Mouse (Mus musculus): Measurements from ENCODE around the gene Irx4. TPM values are rescaled to one million over a fixed set of nuclear protein-coding genes. Genes with fewer than 3 reads are reported as not detected.

Gene Irx4
- total and polyA plus RNA-seq, 3 experiments, result not detected

DNA sequence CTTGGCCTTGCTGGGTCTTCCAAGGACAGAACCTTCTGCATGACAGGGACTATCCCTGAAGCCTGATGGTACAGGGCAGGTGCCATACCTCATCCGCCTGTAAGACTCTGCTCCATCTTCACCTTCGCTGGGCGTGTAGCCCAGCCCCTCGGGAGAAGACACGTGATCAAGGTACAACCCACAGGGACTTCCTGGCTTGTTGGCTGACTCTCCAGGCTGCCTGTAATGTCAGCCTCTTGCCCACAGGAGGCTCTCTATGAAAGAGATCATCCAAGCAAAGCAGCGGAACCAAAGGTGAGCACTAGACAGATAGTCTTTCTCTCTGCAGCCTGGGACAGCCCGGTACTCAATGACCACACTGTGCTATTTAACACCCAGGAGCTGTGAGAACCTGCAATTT is 9.1 kb upstream of the Irx4 start:
- Histone ChIP-seq H3K4me1 (ENCODE audit: insufficient read depth, low read depth, low read length) (no peaks in the 10 kb centered on the region), H3K4me3 (ENCODE audit: low read depth, low read length) (no peak overlapping the region), H3K36me3 (replicated peaks) (no peaks in the 10 kb centered on the region), H3K9me3 (replicated peaks) (peaks cover 49% of the 10 kb centered on the region), H3K27me3 (ENCODE audit: insufficient read depth, low read length) (no peaks in the 10 kb centered on the region)
- no peak for ATAC-seq (ENCODE audit: extremely low read depth, insufficient number of reproducible peaks, low FRiP score, poor library complexity, severe bottlenecking)
- TF ChIP-seq GATA2 (IDR thresholded peaks at IDR 0.05; ENCODE audit: borderline replicate concordance, low read depth, low read length) (no peak), TAL1 (conservative IDR thresholded peaks at IDR 0.05; ENCODE audit: low read depth, low read length) (no peak), GATA1 (IDR thresholded peaks at IDR 0.05; ENCODE audit: borderline replicate concordance, low read length) (no peak), CTCF (IDR thresholded peaks at IDR 0.05; ENCODE audit: low read depth, low read length) (no peak), POLR2AphosphoS5 (IDR thresholded peaks at IDR 0.05; ENCODE audit: insufficient replicate concordance, low read depth, low read length) (no peak)
- no peak for DNase-seq (ENCODE audit: low spot score)

DNA sequence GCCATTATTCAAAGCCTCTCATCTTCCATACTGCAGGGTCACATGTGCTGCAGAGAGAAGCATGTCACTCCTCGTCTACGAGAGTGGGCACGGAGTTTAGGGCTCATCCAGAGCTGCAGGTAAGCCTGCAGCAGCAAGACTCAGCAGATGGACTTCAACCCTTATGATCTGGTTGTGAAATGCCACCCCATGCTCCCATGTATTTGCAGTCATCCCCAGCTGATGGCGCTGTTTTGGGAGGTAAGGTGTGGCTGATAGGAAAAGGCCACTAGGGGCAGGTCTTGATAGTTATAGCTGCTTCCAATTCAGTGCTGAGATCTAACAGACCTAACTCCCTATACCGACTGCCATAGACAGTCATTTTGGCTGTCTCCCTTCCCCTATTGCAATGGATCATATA is 8.3 kb upstream of the Irx4 start:
- Histone ChIP-seq H3K4me3 (ENCODE audit: low read depth, low read length) (no peak overlapping the region), H3K36me3 (replicated peaks) (no peaks in the 10 kb centered on the region)
- TF ChIP-seq POLR2AphosphoS5 (IDR thresholded peaks at IDR 0.05; ENCODE audit: insufficient replicate concordance, low read depth, low read length) (no peak), GATA1 (IDR thresholded peaks at IDR 0.05; ENCODE audit: borderline replicate concordance, low read length) (no peak), GATA2 (IDR thresholded peaks at IDR 0.05; ENCODE audit: borderline replicate concordance, low read depth, low read length) (no peak), CTCF (IDR thresholded peaks at IDR 0.05; ENCODE audit: low read depth, low read length) (no peak), TAL1 (conservative IDR thresholded peaks at IDR 0.05; ENCODE audit: low read depth, low read length) (no peak)

DNA sequence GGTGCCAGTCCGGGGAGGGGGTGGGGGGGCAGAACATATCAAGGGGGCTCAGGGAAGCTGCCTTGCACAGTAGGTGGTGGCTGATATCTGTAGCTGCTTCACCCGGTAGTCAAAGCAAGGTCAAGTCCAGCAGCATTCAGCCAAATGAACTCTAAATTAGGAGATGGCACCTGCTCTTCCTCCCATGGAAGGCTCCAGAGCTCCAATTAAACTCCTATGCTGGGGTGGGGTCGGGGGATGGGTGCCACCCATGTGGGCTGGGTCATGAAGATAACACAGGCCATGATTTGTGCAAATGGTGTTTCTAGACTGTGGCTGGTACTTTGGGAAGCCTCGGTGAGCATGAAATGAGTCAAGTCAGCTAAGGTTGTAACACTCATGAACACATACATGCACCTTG is 1.9 kb upstream of the Irx4 start:
- Histone ChIP-seq H3K36me3 (replicated peaks) (no peaks in the 10 kb centered on the region), H3K4me3 (ENCODE audit: low read depth, low read length) (no peak overlapping the region), H3K27me3 (ENCODE audit: insufficient read depth, low read length) (no peaks in the 10 kb centered on the region), H3K9me3 (replicated peaks) (peaks cover 74% of the 10 kb centered on the region), H3K4me1 (ENCODE audit: insufficient read depth, low read depth, low read length) (no peaks in the 10 kb centered on the region)
- TF ChIP-seq GATA2 (IDR thresholded peaks at IDR 0.05; ENCODE audit: borderline replicate concordance, low read depth, low read length), result no peak
- no peak for TF ChIP-seq TAL1 (conservative IDR thresholded peaks at IDR 0.05; ENCODE audit: low read depth, low read length)
- TF ChIP-seq POLR2AphosphoS5 (IDR thresholded peaks at IDR 0.05; ENCODE audit: insufficient replicate concordance, low read depth, low read length), result no peak
- no peak for TF ChIP-seq CTCF (IDR thresholded peaks at IDR 0.05; ENCODE audit: low read depth, low read length)
- TF ChIP-seq GATA1 (IDR thresholded peaks at IDR 0.05; ENCODE audit: borderline replicate concordance, low read length), result no peak
- ATAC-seq (ENCODE audit: extremely low read depth, insufficient number of reproducible peaks, low FRiP score, poor library complexity, severe bottlenecking) (no peak), DNase-seq (ENCODE audit: low spot score) (no peak)

More for the DNA sequence above, 8.3 kb upstream of the Irx4 start:
- Histone ChIP-seq H3K9me3 (replicated peaks) (peaks cover 53% of the 10 kb centered on the region), H3K27me3 (ENCODE audit: insufficient read depth, low read length) (no peaks in the 10 kb centered on the region), H3K4me1 (ENCODE audit: insufficient read depth, low read depth, low read length) (no peaks in the 10 kb centered on the region)
- DNase-seq (ENCODE audit: low spot score) (no peak), ATAC-seq (ENCODE audit: extremely low read depth, insufficient number of reproducible peaks, low FRiP score, poor library complexity, severe bottlenecking) (no peak)

DNA sequence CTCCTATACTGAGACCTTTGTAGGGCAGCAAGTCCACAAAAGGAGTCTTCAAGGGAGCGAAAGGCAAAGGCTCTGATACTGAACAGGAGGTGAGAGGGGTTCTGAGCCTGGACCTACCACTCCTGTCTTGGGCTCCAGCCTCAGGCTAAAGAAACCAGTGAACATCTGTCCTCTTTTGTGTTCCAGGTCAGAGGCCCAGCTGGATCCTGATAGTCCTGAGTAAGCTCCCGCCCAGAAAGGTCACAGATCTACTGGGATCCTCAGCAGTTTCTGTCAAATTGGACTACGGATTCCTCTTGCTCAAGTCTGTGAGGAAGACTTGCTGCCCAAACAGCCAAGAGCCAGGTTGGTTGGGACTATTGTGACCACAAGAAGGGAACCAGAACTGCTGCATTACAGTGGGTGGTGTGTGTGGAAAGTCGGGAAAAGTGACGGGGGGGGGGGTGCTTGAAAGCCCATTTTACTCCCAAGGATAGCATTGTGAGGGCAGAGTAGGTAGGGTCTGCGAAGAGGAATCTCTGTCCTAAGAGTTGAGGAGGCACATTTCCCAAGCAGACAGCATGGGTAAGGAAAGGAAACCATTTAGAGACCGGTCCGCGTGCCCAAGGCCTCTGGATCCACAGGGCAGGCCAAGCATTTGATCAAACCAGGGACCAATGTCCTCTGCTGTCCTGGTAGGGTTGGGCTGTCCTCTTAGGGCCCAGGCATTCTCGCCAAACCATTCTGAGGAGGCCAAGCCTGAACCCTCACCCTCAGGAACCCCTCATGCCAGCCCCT is 514 bp upstream of the Irx4 start:
- Histone ChIP-seq H3K9me3 (replicated peaks) (peaks cover 82% of the 10 kb centered on the region), H3K27me3 (ENCODE audit: insufficient read depth, low read length) (no peaks in the 10 kb centered on the region), H3K4me3 (ENCODE audit: low read depth, low read length) (no peak overlapping the region; the same call in 1 of the 2 replicates), H3K36me3 (replicated peaks) (no peaks in the 10 kb centered on the region), H3K4me1 (ENCODE audit: insufficient read depth, low read depth, low read length) (no peaks in the 10 kb centered on the region)
- no peak for ATAC-seq (ENCODE audit: extremely low read depth, insufficient number of reproducible peaks, low FRiP score, poor library complexity, severe bottlenecking)
- TF ChIP-seq CTCF (IDR thresholded peaks at IDR 0.05; ENCODE audit: low read depth, low read length) (no peak), POLR2AphosphoS5 (IDR thresholded peaks at IDR 0.05; ENCODE audit: insufficient replicate concordance, low read depth, low read length) (no peak), GATA2 (IDR thresholded peaks at IDR 0.05; ENCODE audit: borderline replicate concordance, low read depth, low read length) (no peak), TAL1 (conservative IDR thresholded peaks at IDR 0.05; ENCODE audit: low read depth, low read length) (no peak), GATA1 (IDR thresholded peaks at IDR 0.05; ENCODE audit: borderline replicate concordance, low read length) (no peak)
- DNase-seq (ENCODE audit: low spot score), result no peak

DNA sequence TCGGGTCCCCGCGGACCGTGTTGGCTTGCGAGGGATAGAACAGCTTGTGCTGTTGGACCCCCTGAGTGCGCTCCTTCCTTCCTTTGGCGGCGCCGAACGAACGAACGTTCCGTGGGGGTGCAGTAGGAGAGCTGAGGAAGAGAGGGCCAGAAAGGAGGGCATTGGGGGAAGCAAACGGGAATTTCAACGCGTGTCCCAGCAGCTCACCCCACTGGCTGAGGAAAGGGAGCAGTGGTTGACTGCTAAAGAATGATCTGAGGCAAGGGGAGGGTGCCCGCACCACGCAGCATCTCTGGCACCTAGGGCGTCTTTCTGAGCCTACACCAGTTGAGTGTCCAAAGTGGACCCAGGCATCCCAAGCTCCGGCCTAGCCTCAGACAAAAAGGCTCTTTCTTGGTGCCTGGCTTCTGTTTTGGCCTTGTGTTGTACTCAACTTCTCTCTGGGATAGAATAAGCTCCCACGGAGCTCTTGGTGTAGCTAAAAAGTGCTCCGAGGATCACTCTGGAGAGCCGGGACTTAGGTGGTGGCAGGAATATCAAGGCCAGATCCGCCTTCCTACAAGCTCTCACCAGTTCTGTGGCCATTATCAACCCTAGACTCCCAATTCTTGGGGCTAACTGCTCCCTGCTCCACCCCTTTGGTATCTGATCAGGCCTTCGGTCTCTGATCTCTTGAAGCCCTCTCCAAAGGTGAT is 904 bp downstream of the Irx4 start:
- DNase-seq (ENCODE audit: low spot score) (no peak), ATAC-seq (ENCODE audit: extremely low read depth, insufficient number of reproducible peaks, low FRiP score, poor library complexity, severe bottlenecking) (no peak)
- H3K27me3 ChIP-seq (ENCODE audit: insufficient read depth, low read length), result no peaks in the 10 kb centered on the region

DNA sequence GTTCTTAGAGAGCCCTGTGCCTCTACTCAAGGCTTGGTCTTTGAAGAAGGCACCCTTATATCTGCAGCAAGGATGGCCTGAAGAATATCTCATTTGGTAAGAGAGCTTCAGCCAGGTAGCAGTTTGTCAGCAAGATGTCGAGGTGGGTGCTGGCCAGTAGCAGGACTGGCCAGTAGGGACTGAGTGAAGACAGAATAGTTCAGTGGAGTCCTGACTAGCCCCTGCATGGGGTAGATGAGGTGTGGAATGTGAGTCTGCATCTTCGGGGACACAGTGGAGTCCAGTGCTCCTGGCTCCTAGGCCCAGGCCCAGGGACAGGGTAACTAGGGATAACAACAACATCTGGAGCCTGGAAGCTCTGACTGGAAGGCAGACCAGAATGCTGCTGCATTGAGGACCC is 1.6 kb downstream of the Irx4 start:
- Histone ChIP-seq H3K9me3 (replicated peaks) (peaks cover 87% of the 10 kb centered on the region), H3K4me1 (ENCODE audit: insufficient read depth, low read depth, low read length) (no peaks in the 10 kb centered on the region), H3K27me3 (ENCODE audit: insufficient read depth, low read length) (no peaks in the 10 kb centered on the region), H3K4me3 (ENCODE audit: low read depth, low read length) (no peak overlapping the region), H3K36me3 (replicated peaks) (no peaks in the 10 kb centered on the region)
- TF ChIP-seq GATA2 (IDR thresholded peaks at IDR 0.05; ENCODE audit: borderline replicate concordance, low read depth, low read length) (no peak), POLR2AphosphoS5 (IDR thresholded peaks at IDR 0.05; ENCODE audit: insufficient replicate concordance, low read depth, low read length) (no peak), TAL1 (conservative IDR thresholded peaks at IDR 0.05; ENCODE audit: low read depth, low read length) (no peak)
- no peak for DNase-seq (ENCODE audit: low spot score)
- ATAC-seq (ENCODE audit: extremely low read depth, insufficient number of reproducible peaks, low FRiP score, poor library complexity, severe bottlenecking), result no peak

More for the DNA sequence above, 904 bp downstream of the Irx4 start:
- Histone ChIP-seq H3K36me3 (replicated peaks) (no peaks in the 10 kb centered on the region), H3K4me1 (ENCODE audit: insufficient read depth, low read depth, low read length) (no peaks in the 10 kb centered on the region), H3K9me3 (replicated peaks) (peaks cover 86% of the 10 kb centered on the region), H3K4me3 (ENCODE audit: low read depth, low read length) (no peak overlapping the region)
- TF ChIP-seq POLR2AphosphoS5 (IDR thresholded peaks at IDR 0.05; ENCODE audit: insufficient replicate concordance, low read depth, low read length) (no peak), TAL1 (conservative IDR thresholded peaks at IDR 0.05; ENCODE audit: low read depth, low read length) (no peak), CTCF (IDR thresholded peaks at IDR 0.05; ENCODE audit: low read depth, low read length) (no peak), GATA1 (IDR thresholded peaks at IDR 0.05; ENCODE audit: borderline replicate concordance, low read length) (no peak)

Measured in G1E (cell line).